Mouse (Mus musculus) small intestine, adult 10 weeks (tissue): ENCODE measurements around the gene Crygf. TPM values are rescaled to one million over a fixed set of nuclear protein-coding genes. Genes with fewer than 3 reads are reported as not detected.

ENCODE experiments used
- polyA plus RNA-seq: library from polyadenylated mRNA; stranded (reverse); fragments of 350-450 nt; fragmentation: Illumina TruSeq; extraction: RNeasy Lipid Tissue Mini Kit (QIAGEN cat#74804); gene quantifications from one replicate; pipeline ENCODE4 v1.2.3, GENCODE M21; 2014; ENCODE audit warnings: low replicate concordance

The Crygf gene
- not detected for polyA plus RNA-seq

GRCm38 (mm10) chr1:65926294-65926693 is at the start of gene Crygf:
TSS of gene Crygf (plus strand) at chr1:65926520.

Other genes starting within 250 kb of the Crygf start
- gene Map2, start 248.8 kb downstream of the Crygf start, polyA plus RNA-seq: 6.2 TPM